Mouse (Mus musculus) heart, adult 2 months (tissue): ENCODE results near the gene Plcb3. TPM values are rescaled to one million over a fixed set of nuclear protein-coding genes. Genes with fewer than 3 reads are reported as not detected.
"Not testable (repeated sequence)": the region's sequence is repeated elsewhere in the genome, so short reads cannot be mapped to it uniquely, and the experiment has no call there.

Experiments
- DNase-seq, 2 experiments: peaks; one replicate each; pipeline ENCODE4 v3.0.0; 2021
- H3K27ac ChIP-seq: fragments of 200-600 bp; 2 replicates; pipeline ENCODE4 v1.8.1; 2022
- H3K27me3 ChIP-seq: fragments of 200-500 bp; 2 replicates; pipeline ENCODE4 v1.6.1; 2012; ENCODE audit warnings: mild to moderate bottlenecking, low read length, inconsistent platforms, mixed read lengths; ENCODE audit not compliant: control insufficient read depth, insufficient read depth
- H3K36me3 ChIP-seq: fragments of 200-500 bp; 2 replicates; pipeline ENCODE4 v1.6.1; 2012; ENCODE audit warnings: low read length, inconsistent platforms; ENCODE audit not compliant: control insufficient read depth, insufficient read depth
- H3K4me1 ChIP-seq: fragments of 200-500 bp; 2 replicates; pipeline ENCODE4 v1.6.1; 2011; ENCODE audit warnings: low read length; ENCODE audit not compliant: control insufficient read depth, insufficient read depth
- H3K4me3 ChIP-seq: fragments of 200-600 bp; 2 replicates; pipeline ENCODE4 v1.8.1; 2022
- H3K79me2 ChIP-seq: fragments of 200-500 bp; replicated peaks from 2 replicates; pipeline ENCODE4 v1.6.1; 2012; ENCODE audit warnings: mild to moderate bottlenecking, inconsistent platforms, low read length, moderate library complexity, mixed read lengths; ENCODE audit not compliant: control insufficient read depth, insufficient read depth
- H3K9ac ChIP-seq: fragments of 200-500 bp; 2 replicates; pipeline ENCODE4 v1.6.1; 2012; ENCODE audit warnings: low read depth, mild to moderate bottlenecking, control low read depth, inconsistent platforms, low read length, mixed read lengths
- CTCF ChIP-seq: fragments of 200-600 bp; IDR thresholded peaks from 2 replicates; pipeline ENCODE4 v1.8.1; 2022; ENCODE audit warnings: antibody characterized with exemption, mild to moderate bottlenecking, moderate library complexity
- EP300 ChIP-seq: fragments of 200-500 bp; IDR thresholded peaks from 2 replicates; pipeline ENCODE4 v1.6.1; 2011; ENCODE audit warnings: low read depth, low read length, control low read depth; ENCODE audit not compliant: insufficient read depth
- POLR2A ChIP-seq: fragments of 200-500 bp; IDR thresholded peaks from 2 replicates; pipeline ENCODE4 v1.6.1; 2011; ENCODE audit warnings: mild to moderate bottlenecking, low read depth, low read length, control low read depth; ENCODE audit not compliant: insufficient read depth
- WGBS: fragments of 180-500 bp; shearing (Covaris S2); methylation state at CpG from one replicate; pipeline ENCODE4 v1.1.7; 2018; 5-methylcytosine and 5-hydroxymethylcytosine counted together
- intact Hi-C: fragments of 180-260 bp; cut with DNase I; formaldehyde crosslinking; loops from one replicate; pipeline ENCODE4 v1.15.1; 2025
- polyA plus RNA-seq: library from polyadenylated mRNA; depleted of rRNA; stranded (reverse); fragments of >200 nt; gene quantifications from 2 replicates; pipeline ENCODE4 v1.2.3, GENCODE M21; 2012
- total RNA-seq, 2 experiments: library from RNA; stranded (reverse); gene quantifications; 2 replicates each; pipeline ENCODE4 v1.2.3; 2021

Plcb3 gene
- total and polyA plus RNA-seq, 3 experiments, result 14.6 to 27.5 (median 15.2) TPM

- Histone ChIP-seq H3K27me3 (no peaks in the 10 kb centered on the region), H3K79me2 (no peaks in the 10 kb centered on the region), H3K27ac (no peak overlapping the region), H3K4me1 (peaks cover 3% of the 10 kb centered on the region), H3K9ac (no peak overlapping the region), H3K36me3 (no peaks in the 10 kb centered on the region), H3K4me3 (no peak overlapping the region)
- TF ChIP-seq EP300 (no peak), CTCF (no peak), POLR2A (no peak)
- intact Hi-C loops, result no loop called here
- WGBS, result 46% methylated on average over 11 of the region's 11 CpGs
- peak; percentile 50 to 54 for DNase-seq
These were observed 62.3 kb downstream of the Plcb3 start for GRCm38 (mm10) chr19:6913991-6914390.

- H3K4me3 ChIP-seq, result no peak overlapping the region
- no peak for DNase-seq
- WGBS, result 75% methylated on average over 6 of the region's 6 CpGs
- TF ChIP-seq EP300 (no peak), CTCF (no peak), POLR2A (no peak)
- H3K27ac ChIP-seq, result no peak overlapping the region
- no peaks in the 10 kb centered on the region for H3K36me3 ChIP-seq
- H3K4me1 ChIP-seq, result peaks cover 5% of the 10 kb centered on the region
- H3K27me3 ChIP-seq, result no peaks in the 10 kb centered on the region
- no peak overlapping the region for H3K9ac ChIP-seq
- intact Hi-C loops, result no loop called here
- no peaks in the 10 kb centered on the region for H3K79me2 ChIP-seq
These were observed 63.2 kb downstream of the Plcb3 start for GRCm38 (mm10) chr19:6913036-6913435.

- H3K79me2 ChIP-seq, result no peaks in the 10 kb centered on the region; the same call in 1 of the 2 replicates
- no peaks in the 10 kb centered on the region for H3K36me3 ChIP-seq
- DNase-seq, result no peak
- no peaks in the 10 kb centered on the region for H3K27me3 ChIP-seq
- H3K9ac ChIP-seq, result no peak overlapping the region
- no peak overlapping the region for H3K27ac ChIP-seq
- peaks cover 8% of the 10 kb centered on the region for H3K4me1 ChIP-seq
- no peak overlapping the region for H3K4me3 ChIP-seq
- WGBS, result 86% methylated on average over 15 of the region's 15 CpGs
- TF ChIP-seq EP300 (no peak), CTCF (no peak), POLR2A (no peak)
- intact Hi-C loops, result no loop called here
These were observed 63.9 kb downstream of the Plcb3 start for GRCm38 (mm10) chr19:6912205-6912970.

- Histone ChIP-seq H3K79me2 (no peaks in the 10 kb centered on the region; the same call in 1 of the 2 replicates), H3K27ac (no peak overlapping the region), H3K36me3 (no peaks in the 10 kb centered on the region), H3K4me3 (no peak overlapping the region), H3K4me1 (peaks cover 8% of the 10 kb centered on the region), H3K27me3 (no peaks in the 10 kb centered on the region), H3K9ac (no peak overlapping the region)
- 82% methylated on average over 19 of the region's 19 CpGs for WGBS
- intact Hi-C loops, result no loop called here
- no peak for DNase-seq
- TF ChIP-seq EP300 (no peak), POLR2A (no peak), CTCF (no peak)
These were observed 64.9 kb downstream of the Plcb3 start for GRCm38 (mm10) chr19:6911101-6912074.

- Histone ChIP-seq H3K4me3 (peak overlapping the region; percentile 84), H3K27ac (peak overlapping the region; percentile 99), H3K9ac (peak overlapping the region; percentile 64)
- DNase-seq, intact Hi-C loops, H3K79me2 ChIP-seq, H3K36me3 ChIP-seq, H3K27me3 ChIP-seq, H3K4me1 ChIP-seq: not testable (repeated sequence)
- under 1% methylated on average over 30 of the region's 30 CpGs for WGBS
These were observed 66.0 kb downstream of the Plcb3 start for GRCm38 (mm10) chr19:6910306-6910705.
